Mouse (Mus musculus) colon, adult 2 months (tissue): Measurements from ENCODE around the gene Rars2. TPM values are rescaled to one million over a fixed set of nuclear protein-coding genes. Genes with fewer than 3 reads are reported as not detected.

Experiments used
- polyA plus RNA-seq: library from polyadenylated mRNA; depleted of rRNA; stranded (reverse); fragments of >200 nt; gene quantifications from 2 replicates; pipeline ENCODE4 v1.2.3, GENCODE M21; 2012; rRNA removed

Gene Rars2
- polyA plus RNA-seq, result 5.7 and 8.3 TPM in 2 replicates

DNA sequence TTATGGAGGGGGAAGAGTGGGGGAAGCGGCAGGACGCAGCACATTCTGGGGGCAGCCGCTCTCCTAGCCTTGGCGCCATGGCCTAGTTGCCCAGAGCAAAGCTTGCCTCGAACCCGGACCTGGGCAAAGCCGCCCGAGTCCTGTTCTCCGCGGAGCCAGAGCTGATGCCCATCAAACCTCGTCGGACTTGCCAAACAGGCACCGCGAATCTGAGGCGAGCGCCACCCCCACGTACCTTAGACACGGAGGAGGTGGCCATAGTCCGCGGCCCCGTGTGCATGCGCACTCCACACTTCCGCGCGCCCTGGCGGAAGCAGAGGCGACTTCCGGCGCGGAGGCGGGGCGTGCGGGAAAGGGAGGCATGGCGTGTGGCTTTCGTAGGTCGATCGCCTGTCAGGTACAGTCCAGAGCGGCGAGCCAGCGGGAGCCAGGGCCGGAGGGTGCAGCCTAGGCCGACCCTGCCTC lies at the start of gene Rars2, which contains the start of gene Orc3:
Rars2 (plus strand) TSS at position 328 of the 465 bp plus-strand sequence.
Orc3 (minus strand) TSS at position 315 of the 465 bp plus-strand sequence.

GRCm38 (mm10) chr4:34686874-34687567 lies 72.3 kb downstream of the Rars2 start, which contains the start of gene Slc35a1:
Gene Slc35a1, minus strand, starts transcription at chr4:34687438.

Other genes starting within 250 kb of the Rars2 start
- gene Akirin2, start 64.0 kb upstream of the Rars2 start, polyA plus RNA-seq, result 27.1 and 31.5 TPM in 2 replicates
- gene Orc3, start within 50 bp of the Rars2 start, polyA plus RNA-seq, result 5.9 and 6.9 TPM in 2 replicates
- gene Slc35a1, start 72.5 kb downstream of the Rars2 start, polyA plus RNA-seq, result 54.1 and 58.6 TPM in 2 replicates
- gene Cfap206, start 115.2 kb downstream of the Rars2 start, polyA plus RNA-seq, result 0.15 and 0.33 TPM in 2 replicates
- not detected in 2 replicates for gene Gm136, start 141.3 kb downstream of the Rars2 start, polyA plus RNA-seq
- gene Smim8, start 163.5 kb downstream of the Rars2 start, polyA plus RNA-seq, result 1.9 and 2.0 TPM in 2 replicates